Mouse (Mus musculus): ENCODE data around the gene Apol6.

Gene Apol6

GRCm38 (mm10) chr15:77044597-77045320, at the start of gene Apol6:
Apol6 (plus strand) TSS chr15:77044729.
- DNase-seq = no peak

- no peak for DNase-seq
Measured at GRCm38 (mm10) chr15:76998048-76998447, 46.5 kb upstream of the Apol6 start.

DNA sequence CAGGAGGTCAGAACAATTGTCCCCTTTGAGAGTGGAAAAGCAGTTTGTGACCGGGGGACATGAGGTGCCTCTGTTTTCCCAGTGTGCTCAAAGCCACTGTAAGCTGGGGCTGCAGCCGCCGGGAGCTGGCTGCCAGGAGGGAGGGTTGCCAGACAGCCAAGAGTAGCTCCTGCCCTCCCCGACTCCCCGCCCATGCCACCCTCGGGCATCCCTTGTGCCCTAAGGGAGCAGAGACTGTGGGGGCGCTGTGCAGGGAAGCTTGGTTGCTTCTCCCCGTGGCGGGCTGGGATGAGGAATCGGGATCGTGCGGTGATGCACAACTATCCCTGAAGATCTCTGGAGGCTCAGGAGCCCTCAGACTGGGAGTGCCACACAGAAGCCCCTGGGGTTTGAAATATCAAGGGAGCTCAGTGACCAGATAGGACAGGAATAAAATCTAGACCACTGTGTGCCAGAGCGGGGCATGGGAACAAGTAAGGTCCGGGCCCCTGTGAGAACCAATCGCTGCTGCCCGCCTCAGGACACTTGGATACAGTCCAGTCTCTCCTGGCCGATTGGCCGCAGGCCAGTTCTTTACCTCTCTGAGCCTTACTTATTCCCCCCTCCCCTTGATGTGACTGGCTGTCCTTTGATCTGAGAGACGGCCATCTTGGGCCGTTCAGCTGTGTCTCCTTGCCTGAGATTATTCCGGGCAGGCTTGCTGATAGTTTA, 45.5 kb upstream of the Apol6 start:
- no peak for DNase-seq

GRCm38 (mm10) chr15:77003173-77003867, 41.2 kb upstream of the Apol6 start:
- DNase-seq = no peak

DNA sequence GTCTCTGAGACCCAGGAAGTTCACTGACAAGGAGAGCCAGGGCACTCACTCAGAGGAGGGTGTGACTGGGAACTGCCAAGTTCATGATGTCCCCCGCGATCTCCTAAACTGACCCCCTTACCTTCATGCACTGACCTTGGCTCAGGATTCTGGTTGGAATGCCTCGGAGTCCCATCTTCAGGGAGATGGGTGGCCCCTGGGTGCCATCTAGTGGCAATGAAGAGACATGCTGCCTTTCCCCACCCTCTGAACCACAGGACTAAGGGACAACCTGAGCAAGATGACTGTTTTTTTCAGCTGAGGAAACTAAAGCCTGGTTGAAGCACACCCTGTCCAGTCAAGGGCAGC, 40.7 kb upstream of the Apol6 start:
- DNase-seq = peak; percentile 40 to 47

DNA sequence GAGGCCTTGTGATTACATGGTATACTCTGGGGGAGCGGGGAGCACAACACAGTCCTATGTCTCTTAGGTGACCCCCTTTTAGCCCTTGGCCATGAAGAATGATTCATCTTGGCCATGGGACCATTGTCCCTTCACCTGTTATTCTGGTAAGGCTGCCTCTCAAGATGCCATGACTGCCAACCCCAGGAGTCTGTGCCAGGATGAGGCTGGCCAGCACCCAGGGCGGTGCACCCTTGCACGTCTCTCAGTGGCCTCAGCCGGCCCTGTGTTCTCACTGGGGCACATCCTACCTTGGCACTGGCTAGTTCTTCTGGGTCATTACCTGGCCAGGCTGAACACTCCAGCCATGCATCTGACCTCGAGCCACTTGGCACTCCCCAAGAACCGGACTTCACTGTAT, 35.7 kb upstream of the Apol6 start:
- no peak for DNase-seq

DNA sequence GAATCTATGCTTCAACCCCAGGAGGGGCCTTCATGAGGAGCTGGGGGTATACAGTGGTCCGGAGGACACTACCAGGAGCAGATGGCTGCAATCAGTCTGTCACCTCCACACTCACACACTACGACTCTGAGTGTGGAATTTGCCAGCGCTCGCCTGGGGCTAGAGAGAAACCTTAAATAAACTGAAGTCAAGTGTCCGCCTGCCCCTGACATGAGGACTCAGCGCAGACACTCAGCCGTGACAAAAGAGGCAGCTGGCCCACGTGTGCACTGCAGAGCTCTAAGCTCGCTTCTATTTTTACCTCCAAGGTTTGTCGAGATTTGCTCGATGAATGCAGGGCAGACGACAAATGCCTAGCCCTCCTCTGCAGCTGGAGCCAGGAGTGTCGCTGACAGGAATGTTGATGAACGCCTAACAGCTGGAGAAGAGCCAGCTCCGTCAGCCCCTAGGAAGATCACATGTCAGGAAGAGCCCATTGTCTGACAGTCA, 30.7 kb upstream of the Apol6 start:
- DNase-seq = peak; percentile 50 to 67

DNA sequence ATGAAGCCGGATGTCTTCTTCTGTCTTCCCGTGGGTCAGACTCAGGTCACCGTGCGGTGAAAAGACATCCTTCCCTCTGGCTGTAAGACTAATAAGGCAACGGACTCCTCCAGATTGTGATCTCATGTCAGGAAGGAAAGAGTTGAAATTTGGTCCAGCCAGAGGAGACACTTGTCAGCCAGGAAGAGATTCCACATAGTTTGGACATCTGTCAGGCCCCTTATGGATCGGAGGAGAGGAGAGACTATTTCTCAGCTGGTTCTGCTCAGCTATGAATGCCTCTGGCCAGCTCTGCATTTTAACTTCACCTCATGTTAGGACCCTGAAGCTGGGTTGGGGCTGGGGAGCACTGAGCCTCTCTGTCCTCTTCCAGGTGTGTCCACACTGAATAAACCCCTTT, 30.1 kb upstream of the Apol6 start:
- no peak for DNase-seq

GRCm38 (mm10) chr15:77014985-77015384, 29.5 kb upstream of the Apol6 start:
- no peak for DNase-seq

DNA sequence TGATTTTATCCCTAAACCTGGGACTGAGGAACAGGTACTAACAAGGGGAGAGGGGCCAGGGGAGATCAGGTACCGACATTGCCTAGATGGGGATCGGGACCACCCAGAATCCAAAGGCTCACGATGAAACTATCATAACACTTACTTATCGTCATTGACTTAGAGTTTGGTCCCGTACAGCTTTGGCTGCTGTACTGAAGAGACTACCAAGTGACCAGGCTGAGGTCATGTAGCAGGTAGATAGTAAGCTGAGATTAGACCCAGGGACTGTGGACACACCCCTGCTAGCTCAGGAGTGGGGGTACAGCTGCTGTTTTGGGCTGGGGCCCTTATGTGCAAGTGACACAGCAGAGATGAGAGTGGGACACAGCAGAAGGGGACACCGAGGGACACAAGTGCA, 28.0 kb upstream of the Apol6 start:
- no peak for DNase-seq

GRCm38 (mm10) chr15:77017897-77018296, 26.6 kb upstream of the Apol6 start:
- no peak for DNase-seq

DNA sequence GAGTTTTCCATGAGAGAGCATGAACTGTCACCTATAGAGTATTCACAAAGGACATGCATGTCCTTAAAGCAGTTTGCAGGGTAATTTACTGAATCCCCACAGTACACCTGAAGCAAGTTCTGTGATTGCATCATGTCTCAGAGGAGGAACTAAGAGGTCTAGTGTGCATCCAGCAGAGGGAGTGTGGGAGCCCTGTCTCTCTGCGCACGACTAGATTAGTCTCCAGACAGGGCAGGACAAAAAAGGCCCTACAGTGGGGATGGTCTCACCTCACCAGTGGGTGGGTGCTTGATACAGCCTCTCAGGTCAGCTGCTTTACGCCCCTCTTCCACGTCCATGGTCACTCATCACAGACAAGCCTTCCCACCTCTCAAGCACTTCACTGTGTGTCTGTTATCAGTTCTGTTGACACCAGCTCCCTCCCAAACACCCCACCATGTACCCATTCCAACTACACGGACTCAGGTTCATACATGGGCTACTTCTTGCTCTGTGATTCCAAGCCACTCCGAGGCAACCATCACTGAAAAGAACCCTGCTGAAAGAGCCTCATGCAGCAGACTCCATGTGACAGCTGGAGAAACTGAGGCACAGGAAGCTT, 25.7 kb upstream of the Apol6 start:
- no peak for DNase-seq

- DNase-seq = no peak
Measured at GRCm38 (mm10) chr15:77019533-77019932, 25.0 kb upstream of the Apol6 start.

DNA sequence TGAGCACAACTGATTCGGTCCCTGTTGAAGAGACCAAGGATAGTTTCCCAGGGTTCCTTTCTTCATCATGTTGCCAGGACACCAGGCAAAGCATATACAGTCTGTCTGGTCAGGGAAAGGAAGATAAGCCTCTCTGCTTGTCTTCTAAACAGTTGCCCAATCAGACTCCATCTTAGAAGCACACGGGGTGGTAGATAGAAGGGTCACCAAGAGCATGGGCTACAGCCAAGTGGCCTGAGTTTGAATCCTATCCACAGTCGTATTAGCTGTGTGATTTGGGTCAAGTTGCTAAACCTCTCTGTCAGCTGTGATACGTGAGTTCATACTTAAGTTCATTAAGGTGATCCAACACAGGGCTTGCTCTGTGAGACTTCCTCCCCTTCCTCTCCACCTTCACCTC, 24.4 kb upstream of the Apol6 start:
- DNase-seq = no peak

- DNase-seq = no peak
Measured at GRCm38 (mm10) chr15:77021056-77021455, 23.5 kb upstream of the Apol6 start.

DNA sequence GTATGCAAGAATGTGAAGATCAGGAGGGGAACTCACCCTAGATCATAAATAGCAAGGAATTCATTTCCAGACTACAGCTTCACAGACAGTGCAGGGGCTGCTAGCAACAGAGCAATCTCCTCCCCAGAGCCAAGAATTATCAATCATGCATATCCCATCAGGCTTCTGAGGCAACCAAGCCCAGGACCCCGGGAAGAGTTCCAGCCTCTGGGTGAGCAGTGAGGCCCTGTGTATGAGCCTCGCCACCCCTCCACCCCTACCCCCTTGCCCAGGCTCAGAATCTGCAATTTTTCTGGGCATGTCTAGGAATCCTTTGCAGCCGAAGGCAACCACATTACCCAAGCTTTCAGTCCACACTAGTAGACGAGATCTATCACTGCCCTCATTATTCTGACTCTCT, 22.7 kb upstream of the Apol6 start:
- no peak for DNase-seq

GRCm38 (mm10) chr15:77022401-77022957, 22.1 kb upstream of the Apol6 start:
- no peak for DNase-seq

DNA sequence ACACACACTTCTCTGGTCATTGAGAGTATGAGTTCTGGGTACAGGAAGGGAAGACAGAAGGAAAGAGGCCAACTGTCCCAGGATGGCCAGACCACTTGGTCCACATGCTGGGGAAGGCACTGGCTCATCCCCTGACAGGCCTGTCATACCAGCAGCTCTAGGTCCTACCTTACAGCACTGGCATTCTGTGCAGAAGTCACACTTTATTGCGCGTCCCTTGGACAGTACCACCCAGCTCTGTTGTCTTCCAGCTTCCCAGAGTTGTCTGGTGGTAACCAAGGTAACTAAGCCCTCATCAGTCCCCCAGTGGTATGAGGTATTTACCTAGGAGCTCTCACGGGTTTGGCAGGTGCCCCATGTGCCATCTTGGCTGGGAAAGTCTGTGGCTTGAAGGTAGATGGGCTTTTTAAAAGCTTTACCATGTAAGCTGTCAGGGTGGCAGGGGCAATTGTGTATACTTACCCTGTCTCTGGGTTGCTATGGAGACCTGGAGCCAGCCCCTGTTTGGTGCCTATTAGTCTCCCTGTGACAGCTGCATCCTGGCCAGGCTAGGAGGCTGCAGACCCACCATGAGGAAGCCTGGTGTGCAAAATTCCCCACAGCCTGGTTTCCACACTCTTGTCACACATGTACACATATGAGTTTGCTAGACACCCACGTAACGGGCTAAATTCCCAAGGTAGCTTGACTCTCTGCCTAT, 18.5 kb upstream of the Apol6 start:
- no peak for DNase-seq

DNA sequence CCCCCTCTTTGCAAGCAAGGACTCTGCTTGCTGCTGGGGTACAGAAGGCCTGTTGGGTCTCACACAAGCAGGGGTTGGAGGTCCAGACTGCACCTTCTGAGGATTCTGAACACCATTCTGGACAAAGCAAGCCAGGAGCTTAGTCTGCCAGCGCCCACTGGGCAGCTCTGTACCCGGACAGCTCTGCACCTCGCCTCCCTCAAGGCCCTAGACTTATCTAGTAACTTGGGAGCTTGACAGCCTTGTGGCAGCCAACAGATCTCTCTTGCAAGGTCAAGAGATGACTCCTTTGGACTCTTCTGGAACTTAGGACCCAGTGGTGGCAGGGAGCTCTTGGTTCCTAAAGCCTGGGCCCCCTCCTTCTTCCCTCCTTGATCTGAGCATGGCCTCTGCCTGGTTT, 17.4 kb upstream of the Apol6 start:
- DNase-seq = no peak

DNA sequence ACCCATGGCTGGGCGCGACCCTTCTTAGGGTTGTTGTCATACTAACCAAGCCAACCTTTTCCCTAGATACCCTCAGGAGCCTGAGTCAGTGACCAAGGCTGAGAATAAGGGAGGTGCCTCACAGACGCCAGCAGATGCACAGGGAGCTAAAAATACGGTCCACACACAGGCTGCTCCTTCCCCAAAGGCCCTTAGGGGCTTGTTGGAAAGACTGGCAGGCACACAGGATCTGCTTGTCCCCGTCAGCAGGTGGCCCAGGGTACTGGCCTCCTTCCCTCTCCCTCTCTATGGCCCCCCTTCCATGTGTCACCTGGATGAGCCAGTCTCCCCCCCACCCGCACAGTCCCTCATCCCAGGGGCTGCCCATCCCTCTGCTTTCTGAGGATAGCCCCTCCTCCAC, 16.9 kb upstream of the Apol6 start:
- DNase-seq = no peak

DNA sequence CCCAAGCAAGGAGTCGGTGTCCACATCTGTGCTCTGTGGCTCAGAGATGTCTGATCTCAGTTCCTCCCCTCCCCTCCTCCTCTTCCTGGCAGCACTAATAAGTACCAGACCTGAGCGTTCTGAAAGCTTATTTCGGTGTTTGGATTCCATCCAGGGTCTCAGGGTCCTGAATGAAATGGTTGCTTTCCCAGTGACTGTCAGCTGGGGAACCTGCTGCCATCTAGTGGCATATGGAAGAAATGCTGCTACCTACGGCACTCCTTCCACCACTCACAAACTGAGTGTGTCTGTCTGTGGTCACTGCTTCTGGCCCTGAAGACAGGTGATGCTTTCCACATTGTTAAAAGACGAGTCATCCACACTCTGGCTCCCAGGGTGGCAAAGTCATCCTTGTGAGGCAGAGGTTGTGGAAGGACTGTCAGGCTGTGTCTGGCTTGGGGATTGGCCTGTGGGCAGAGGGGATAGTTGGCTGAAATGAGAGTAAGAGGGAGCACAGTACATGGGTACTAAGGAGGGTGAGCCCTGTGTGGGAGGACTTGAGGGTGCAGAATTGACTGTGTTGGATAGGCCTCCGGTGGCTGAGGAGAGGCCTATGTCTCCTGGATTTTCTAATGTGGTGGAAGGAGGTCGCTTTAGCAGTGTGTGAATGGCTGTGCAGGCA, 15.1 kb upstream of the Apol6 start:
- DNase-seq = peak in 1 of 2 experiments; percentile 62

DNA sequence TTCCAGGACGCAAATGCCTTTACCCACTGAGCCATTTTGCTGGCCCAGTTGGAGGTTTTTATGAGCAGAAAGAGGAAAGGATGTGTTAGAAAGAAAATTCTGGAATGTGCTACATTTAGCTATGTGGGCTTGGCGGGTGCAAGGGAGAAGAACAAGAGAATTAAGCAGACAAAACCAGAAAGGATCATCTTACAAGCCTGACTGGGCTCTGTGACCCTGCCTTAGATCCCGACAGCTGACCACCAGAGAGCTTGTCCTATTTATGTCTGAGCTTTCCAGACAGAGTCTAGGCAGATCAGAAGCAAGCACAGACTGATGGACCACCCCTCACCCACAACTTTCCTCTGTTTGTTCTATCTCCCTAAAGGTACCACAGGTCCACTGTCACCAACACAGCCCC, 13.3 kb upstream of the Apol6 start:
- no peak for DNase-seq

Data from lung, postnatal 4 days (tissue).